Mouse (Mus musculus): ENCODE results near the gene Zeb2.

GRCm38 (mm10) chr2:45089251-45089530 is 28.0 kb downstream of the Zeb2 start:
- TF ChIP-seq POLR2A (IDR thresholded peaks at IDR 0.05; ENCODE audit: low read depth, low read length) (no peak), CTCF (conservative IDR thresholded peaks at IDR 0.05; ENCODE audit: insufficient read depth, insufficient read length, low read depth, low read length) (no peak)
